Mouse (Mus musculus) intestine, postnatal 0 days (tissue): ENCODE results near the gene Wipf2. TPM values are rescaled to one million over a fixed set of nuclear protein-coding genes. Genes with fewer than 3 reads are reported as not detected.
"Not testable (repeated sequence)": the region's sequence is repeated elsewhere in the genome, so short reads cannot be mapped to it uniquely, and the experiment has no call there.

Source experiments
- ATAC-seq: fragments of 200-750 bp; cut with Nextera tagmentation; 2 replicates; pipeline ENCODE4 v1.8.0; 2017; ENCODE audit warnings: mild to moderate bottlenecking, moderate TSS enrichment, moderate library complexity
- H3K27ac ChIP-seq: fragments of 300-500 bp; sonication (generic); 2 replicates; pipeline ENCODE4 v1.5.1; 2014; ENCODE audit warnings: mild to moderate bottlenecking, low read depth, low read length, moderate library complexity
- H3K27me3 ChIP-seq: fragments of 300-500 bp; sonication (generic); replicated peaks from 2 replicates; pipeline ENCODE4 v1.6.1; 2014; ENCODE audit warnings: low read length, mixed read lengths; ENCODE audit not compliant: control insufficient read depth, insufficient read depth
- H3K36me3 ChIP-seq: fragments of 300-500 bp; sonication (generic); 2 replicates; pipeline ENCODE4 v1.6.1; 2014; ENCODE audit warnings: mild to moderate bottlenecking, moderate library complexity; ENCODE audit not compliant: control insufficient read depth, insufficient read depth
- H3K4me1 ChIP-seq: fragments of 300-500 bp; sonication (generic); replicated peaks from 2 replicates; pipeline ENCODE4 v1.6.1; 2014; ENCODE audit warnings: antibody characterized with exemption, low read length, mixed read lengths; ENCODE audit not compliant: control insufficient read depth, insufficient read depth
- H3K4me2 ChIP-seq: fragments of 300-500 bp; sonication (generic); replicated peaks from 2 replicates; pipeline ENCODE4 v1.6.1; 2014; ENCODE audit warnings: low read depth, mild to moderate bottlenecking, moderate library complexity
- H3K4me3 ChIP-seq: fragments of 300-500 bp; sonication (generic); 2 replicates; pipeline ENCODE4 v1.5.1; 2014; ENCODE audit warnings: low read depth, low read length
- H3K9ac ChIP-seq: fragments of 300-500 bp; sonication (generic); 2 replicates; pipeline ENCODE4 v1.6.1; 2014; ENCODE audit warnings: mild to moderate bottlenecking, low read depth, low read length
- H3K9me3 ChIP-seq: fragments of 300-500 bp; sonication (generic); 2 replicates; pipeline ENCODE4 v1.6.1; 2016; ENCODE audit warnings: mixed run types; ENCODE audit not compliant: control insufficient read depth
- CTCF ChIP-seq: sonication (generic); IDR thresholded peaks from 2 replicates; pipeline ENCODE4 v1.5.1; 2016; ENCODE audit warnings: low read depth, mild to moderate bottlenecking, control low read depth, antibody characterized with exemption, moderate library complexity
- WGBS: fragments of 180-500 bp; shearing (Covaris S2); extraction: QIAGEN DNeasy Blood & Tissue Kit; methylation state at CpG from one replicate; pipeline ENCODE4 v1.1.7; 2014; 5-methylcytosine and 5-hydroxymethylcytosine counted together
- polyA plus RNA-seq: library from polyadenylated mRNA; unstranded; fragments of >200 nt; fragmentation: Nextera tagmentation; extraction: Ambion mirVana; gene quantifications from 2 replicates; pipeline ENCODE4 v1.2.1, GENCODE M21; 2015

Wipf2 gene
- polyA plus RNA-seq, 1 experiment from 2014 or later: 3.9 TPM

DNA sequence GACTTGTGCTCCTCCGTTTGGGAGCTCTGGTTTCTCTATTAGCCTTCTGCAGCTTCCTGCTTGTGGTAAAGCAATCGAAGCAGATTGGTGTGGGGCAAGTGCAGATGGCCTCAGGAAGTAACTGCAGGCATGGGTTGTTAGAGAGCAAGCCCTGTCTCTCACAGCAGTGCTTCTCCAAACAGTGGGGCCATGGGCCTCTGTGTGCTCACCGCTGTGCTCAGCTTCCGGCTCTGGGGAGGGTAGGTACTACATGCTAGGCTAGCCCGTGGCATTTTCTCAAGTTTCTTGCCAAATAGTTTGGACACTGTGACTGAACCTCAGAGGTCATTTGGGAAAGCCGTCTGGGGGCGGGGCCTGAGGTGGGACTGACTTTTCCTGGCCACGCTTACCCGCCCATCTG is 54.8 kb downstream of the Wipf2 start:
- H3K4me3 ChIP-seq: no peak overlapping the region
- H3K4me1 ChIP-seq: no peaks in the 10 kb centered on the region
- H3K36me3 ChIP-seq: peaks cover 12% of the 10 kb centered on the region; the same call in 1 of the 2 replicates
- no peaks in the 10 kb centered on the region for H3K9me3 ChIP-seq
- H3K27ac ChIP-seq: peak overlapping the region; percentile 23; the same call in 1 of the 2 replicates
- H3K27me3 ChIP-seq: no peaks in the 10 kb centered on the region
- peak; percentile 31; the same call in 1 of the 2 replicates for ATAC-seq
- no peak for TF ChIP-seq CTCF
- H3K9ac ChIP-seq: no peak overlapping the region
- H3K4me2 ChIP-seq: peak overlapping the region; percentile 25
- WGBS: 51% methylated on average over 9 of the region's 9 CpGs

DNA sequence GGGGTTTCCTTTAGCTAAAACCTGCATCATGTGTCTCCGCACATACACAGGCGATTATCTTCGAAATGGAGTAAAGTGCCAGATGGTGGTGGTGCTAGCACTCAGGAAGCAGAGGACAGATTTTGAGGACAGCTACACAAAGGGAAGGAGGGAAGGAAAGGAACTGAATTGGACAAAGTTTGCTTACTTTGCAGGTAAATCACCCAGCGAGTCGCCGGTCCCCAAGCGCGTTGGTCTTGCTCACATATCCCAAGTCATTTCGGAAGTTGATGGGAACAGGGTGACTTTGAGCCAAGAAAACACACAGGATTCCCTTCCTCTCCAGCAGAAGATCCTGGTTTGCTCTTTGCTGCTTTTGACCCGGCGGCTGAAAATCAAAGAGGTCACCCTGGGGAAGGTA is 55.6 kb downstream of the Wipf2 start:
- H3K4me3 ChIP-seq: no peak overlapping the region
- TF ChIP-seq CTCF: no peak
- no peak for ATAC-seq
- H3K27ac ChIP-seq: no peak overlapping the region
- H3K9ac ChIP-seq: no peak overlapping the region
- H3K4me1 ChIP-seq: no peaks in the 10 kb centered on the region
- H3K27me3 ChIP-seq: no peaks in the 10 kb centered on the region
- peaks cover 12% of the 10 kb centered on the region; the same call in 1 of the 2 replicates for H3K36me3 ChIP-seq
- WGBS: 93% methylated on average over 11 of the region's 11 CpGs
- no peak overlapping the region for H3K4me2 ChIP-seq
- H3K9me3 ChIP-seq: no peaks in the 10 kb centered on the region

DNA sequence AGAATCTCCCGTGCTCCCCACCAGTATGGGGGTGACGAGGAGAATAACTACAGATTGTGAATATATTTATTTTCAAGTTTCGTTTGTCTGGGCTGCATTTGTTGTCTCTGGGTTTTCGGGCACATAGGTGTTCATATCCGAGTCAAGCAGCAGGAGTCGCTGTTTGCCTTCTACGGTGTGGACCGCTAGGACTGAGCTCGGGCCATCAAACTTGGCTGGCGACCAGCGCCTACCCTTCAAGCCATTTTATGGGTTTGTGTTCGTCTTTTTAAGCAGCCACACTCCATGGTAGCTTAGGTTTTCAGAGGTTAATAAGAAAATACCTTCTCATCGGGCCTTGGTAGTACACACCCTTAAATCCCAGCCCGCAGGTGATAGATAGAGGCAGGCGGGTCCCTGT is 58.4 kb downstream of the Wipf2 start:
- ATAC-seq, H3K27ac ChIP-seq, H3K27me3 ChIP-seq, H3K4me3 ChIP-seq, H3K9ac ChIP-seq, H3K9me3 ChIP-seq, H3K36me3 ChIP-seq: not testable (repeated sequence)
- WGBS: 45% methylated on average over 15 of the region's 15 CpGs
- Histone ChIP-seq H3K4me1 (peaks cover 11% of the 10 kb centered on the region), H3K4me2 (peak overlapping the region; percentile 6; the same call in 1 of the 2 replicates)
- peak; percentile 78 for TF ChIP-seq CTCF

DNA sequence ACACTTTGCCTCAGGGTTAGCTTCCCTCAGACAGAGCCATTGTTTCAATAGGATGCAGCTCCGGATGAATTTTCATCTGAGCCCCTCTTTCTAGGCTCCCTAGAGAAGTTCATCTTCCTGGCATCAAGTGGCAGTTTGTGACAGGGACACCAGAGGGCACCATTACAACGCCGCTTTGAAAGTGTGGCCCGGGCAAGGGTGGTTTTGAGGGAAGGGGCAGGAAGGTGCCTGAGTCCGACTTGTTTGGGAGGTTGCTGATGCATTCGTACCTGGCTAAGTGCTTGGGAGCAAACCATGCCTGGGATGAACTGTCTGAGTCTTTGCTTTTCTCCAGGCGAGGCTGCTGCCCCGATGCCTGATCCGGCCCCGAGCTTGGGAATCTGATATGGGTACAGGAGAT is 58.9 kb downstream of the Wipf2 start:
- TF ChIP-seq CTCF: peak; percentile 92
- H3K4me1 ChIP-seq: peaks cover 11% of the 10 kb centered on the region

DNA sequence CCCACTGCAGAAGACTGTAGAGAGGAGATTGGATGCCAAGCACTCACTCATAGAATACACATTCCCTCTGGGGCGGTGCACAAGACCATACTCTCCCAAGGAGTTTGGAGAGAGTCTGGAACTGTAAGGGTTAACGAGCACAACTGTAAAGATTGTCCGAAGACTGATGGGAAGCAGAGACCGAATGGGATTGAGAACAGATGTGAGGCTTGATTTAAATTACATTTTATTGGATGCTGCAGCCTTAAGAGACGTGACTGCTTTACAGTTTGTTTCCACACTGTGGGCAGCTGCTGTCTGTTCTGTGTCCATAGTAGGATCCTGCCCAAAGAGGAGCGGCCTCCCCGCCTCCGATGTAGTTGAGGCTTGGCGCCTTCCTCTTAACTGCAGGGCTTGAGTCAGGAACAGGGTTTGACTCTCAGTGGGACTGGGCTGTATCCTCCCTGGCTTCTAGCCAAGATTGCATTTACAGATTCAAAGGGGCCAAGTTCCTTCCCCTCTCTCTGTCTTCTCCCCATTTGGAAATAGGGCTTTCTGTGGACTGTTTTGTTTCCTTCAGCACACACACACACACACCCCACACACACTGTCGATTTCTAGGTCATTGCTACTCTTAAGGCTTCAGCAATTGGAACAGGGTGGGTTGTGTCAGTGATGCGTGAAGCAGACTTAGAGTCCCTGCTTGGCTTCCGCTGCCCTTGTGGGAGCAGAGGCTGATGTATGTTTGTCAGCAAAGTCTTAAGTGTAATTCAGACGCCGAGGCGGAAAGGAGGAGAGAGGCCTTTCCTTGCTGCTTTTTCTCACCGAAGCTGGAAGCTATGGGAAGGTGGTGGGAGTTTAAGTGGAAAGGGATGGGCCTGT is 59.6 kb downstream of the Wipf2 start:
- Histone ChIP-seq H3K4me2 (0 out of 2 replicates have a peak overlapping the region, but pooled peaks have one; percentile 6), H3K4me1 (peaks cover 16% of the 10 kb centered on the region)
- H3K36me3 ChIP-seq, H3K27ac ChIP-seq, H3K9ac ChIP-seq, H3K9me3 ChIP-seq, H3K27me3 ChIP-seq, ATAC-seq, H3K4me3 ChIP-seq: not testable (repeated sequence)
- WGBS: 50% methylated on average over 16 of the region's 16 CpGs

More for the DNA sequence above, 58.9 kb downstream of the Wipf2 start:
- H3K9ac ChIP-seq, H3K4me3 ChIP-seq, H3K9me3 ChIP-seq, H3K36me3 ChIP-seq, H3K27me3 ChIP-seq, H3K27ac ChIP-seq, ATAC-seq: not testable (repeated sequence)
- WGBS: 45% methylated on average over 10 of the region's 10 CpGs
- H3K4me2 ChIP-seq: peak overlapping the region; percentile 6; the same call in 1 of the 2 replicates

DNA sequence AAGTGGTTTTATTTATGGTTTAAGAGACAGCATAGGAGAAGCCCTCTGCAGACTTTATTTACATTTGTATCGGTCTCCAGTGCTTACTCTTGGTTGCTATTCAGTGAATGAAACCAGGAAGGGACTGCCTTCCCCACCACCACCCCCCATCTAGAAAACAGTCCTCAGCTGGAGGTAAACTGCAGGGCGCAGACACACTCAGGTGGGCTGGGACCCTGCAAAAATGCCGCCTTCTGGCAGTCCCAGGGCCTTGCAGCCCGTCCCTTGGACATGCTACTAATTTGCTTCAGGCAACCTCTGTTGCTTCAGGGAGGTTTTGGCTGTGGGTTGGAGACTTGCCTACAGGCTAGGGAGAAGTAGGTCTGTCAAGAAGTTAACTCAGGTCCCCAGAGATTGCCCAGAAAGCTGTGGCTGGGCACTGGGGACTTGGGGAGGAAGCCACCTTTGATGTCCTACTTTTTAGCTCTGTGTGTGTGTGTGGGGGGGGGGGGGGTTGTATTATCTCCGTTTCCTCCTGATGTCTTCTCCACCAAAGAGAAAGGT is 61.3 kb downstream of the Wipf2 start:
- Histone ChIP-seq H3K9me3 (no peaks in the 10 kb centered on the region), H3K9ac (no peak overlapping the region), H3K36me3 (no peaks in the 10 kb centered on the region), H3K27ac (0 out of 2 replicates have a peak overlapping the region, but pooled peaks have one; percentile 11), H3K4me2 (peak overlapping the region; percentile 37; the same call in 1 of the 2 replicates), H3K4me3 (no peak overlapping the region), H3K4me1 (peaks cover 24% of the 10 kb centered on the region), H3K27me3 (no peaks in the 10 kb centered on the region)
- TF ChIP-seq CTCF: peak; percentile 6; the same call in 1 of the 2 replicates
- 53% methylated on average over 5 of the region's 5 CpGs for WGBS
- ATAC-seq: no peak
